Mouse (Mus musculus) forebrain, embryonic 12.5 days (tissue): ENCODE results near the gene Astl. TPM values are rescaled to one million over a fixed set of nuclear protein-coding genes. Genes with fewer than 3 reads are reported as not detected.

Experiments used
- ATAC-seq: fragments of 200-750 bp; cut with Nextera tagmentation; 2 replicates; pipeline ENCODE4 v1.8.0; 2017; ENCODE audit warnings: moderate TSS enrichment; ENCODE audit not compliant: low FRiP score
- H3K27ac ChIP-seq: fragments of 300-500 bp; sonication (generic); 2 replicates; pipeline ENCODE4 v1.5.1; 2016; ENCODE audit warnings: mild to moderate bottlenecking
- H3K27me3 ChIP-seq: fragments of 300-500 bp; sonication (generic); 2 replicates; pipeline ENCODE4 v1.6.1; 2016; ENCODE audit warnings: mild to moderate bottlenecking
- H3K36me3 ChIP-seq: fragments of 300-500 bp; sonication (generic); replicated peaks from 2 replicates; pipeline ENCODE4 v1.6.1; 2016; ENCODE audit warnings: mild to moderate bottlenecking
- H3K4me1 ChIP-seq: fragments of 300-500 bp; sonication (generic); 2 replicates; pipeline ENCODE4 v1.6.1; 2016
- H3K4me2 ChIP-seq: fragments of 300-500 bp; sonication (generic); 2 replicates; pipeline ENCODE4 v1.6.1; 2016; ENCODE audit warnings: mild to moderate bottlenecking, moderate library complexity
- H3K4me3 ChIP-seq: fragments of 300-500 bp; sonication (generic); replicated peaks from 2 replicates; pipeline ENCODE4 v1.5.1; 2016; ENCODE audit warnings: mild to moderate bottlenecking
- H3K9ac ChIP-seq: fragments of 300-500 bp; sonication (generic); 2 replicates; pipeline ENCODE4 v1.6.1; 2016; ENCODE audit warnings: mild to moderate bottlenecking
- H3K9me3 ChIP-seq: fragments of 300-500 bp; sonication (generic); 2 replicates; pipeline ENCODE4 v1.6.1; 2016
- WGBS: fragments of 180-500 bp; shearing (Covaris S2); methylation state at CpG from one replicate; pipeline ENCODE4 v1.1.7; 2016; 5-methylcytosine and 5-hydroxymethylcytosine counted together
- polyA plus RNA-seq: library from polyadenylated mRNA; unstranded; fragments of >200 nt; fragmentation: Nextera tagmentation; extraction: Ambion mirVana; gene quantifications from 2 replicates; pipeline ENCODE4 v1.2.1, GENCODE M21; 2016

Gene Astl
- polyA plus RNA-seq, 1 experiment from 2014 or later: not detected

DNA sequence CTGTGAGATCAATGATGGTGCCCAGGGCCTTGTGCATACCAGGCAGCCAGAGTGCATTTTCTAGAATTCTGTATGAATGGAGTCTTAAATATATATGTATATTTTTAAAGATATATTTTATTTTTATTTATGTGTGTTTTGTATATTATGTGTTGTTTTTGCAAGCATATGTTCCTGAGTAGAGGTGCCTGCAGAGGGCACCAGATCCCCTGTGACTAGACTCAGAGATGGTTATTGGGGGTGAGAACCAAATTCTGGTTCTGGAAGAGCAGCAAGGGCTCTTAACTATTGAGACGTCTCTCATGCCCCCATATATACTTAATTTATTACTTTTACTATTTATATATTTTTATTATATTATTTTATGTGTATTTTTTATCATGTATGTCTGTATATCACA, 27.2 kb upstream of the Astl start:
- H3K9me3 ChIP-seq: no peaks in the 10 kb centered on the region
- no peaks in the 10 kb centered on the region for H3K36me3 ChIP-seq
- no peak overlapping the region for H3K27ac ChIP-seq
- no peak for ATAC-seq
- no peak overlapping the region for H3K9ac ChIP-seq
- no peak overlapping the region for H3K4me3 ChIP-seq
- H3K4me2 ChIP-seq: no peak overlapping the region
- H3K4me1 ChIP-seq: no peaks in the 10 kb centered on the region
- no peaks in the 10 kb centered on the region for H3K27me3 ChIP-seq
- WGBS: 78% methylated on average over 1 of the region's 1 CpGs

DNA sequence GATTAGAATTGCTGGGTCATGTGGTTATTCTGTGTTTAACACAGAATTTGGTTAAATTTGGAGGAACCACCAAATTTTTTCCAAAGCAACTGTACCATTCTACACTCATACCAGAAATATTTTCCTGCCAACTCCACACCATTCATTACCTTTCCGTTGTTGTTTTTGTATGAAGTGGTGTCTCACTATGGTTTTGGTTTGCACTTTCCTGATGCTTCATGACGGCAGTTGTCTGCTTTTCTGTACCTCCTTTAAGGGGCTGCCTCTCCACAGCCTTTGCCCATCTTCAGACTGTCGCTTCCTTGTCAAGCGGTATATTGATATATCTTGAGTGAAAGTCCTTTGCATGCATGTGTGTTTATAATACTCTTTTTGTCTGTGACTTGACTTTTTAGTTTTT, 25.6 kb upstream of the Astl start:
- H3K27ac ChIP-seq: no peak overlapping the region
- no peaks in the 10 kb centered on the region for H3K4me1 ChIP-seq
- WGBS: 95% methylated on average over 4 of the region's 4 CpGs
- no peaks in the 10 kb centered on the region for H3K9me3 ChIP-seq
- no peaks in the 10 kb centered on the region for H3K27me3 ChIP-seq
- no peak overlapping the region for H3K4me3 ChIP-seq
- ATAC-seq: no peak
- H3K9ac ChIP-seq: no peak overlapping the region
- H3K36me3 ChIP-seq: no peaks in the 10 kb centered on the region
- H3K4me2 ChIP-seq: no peak overlapping the region

DNA sequence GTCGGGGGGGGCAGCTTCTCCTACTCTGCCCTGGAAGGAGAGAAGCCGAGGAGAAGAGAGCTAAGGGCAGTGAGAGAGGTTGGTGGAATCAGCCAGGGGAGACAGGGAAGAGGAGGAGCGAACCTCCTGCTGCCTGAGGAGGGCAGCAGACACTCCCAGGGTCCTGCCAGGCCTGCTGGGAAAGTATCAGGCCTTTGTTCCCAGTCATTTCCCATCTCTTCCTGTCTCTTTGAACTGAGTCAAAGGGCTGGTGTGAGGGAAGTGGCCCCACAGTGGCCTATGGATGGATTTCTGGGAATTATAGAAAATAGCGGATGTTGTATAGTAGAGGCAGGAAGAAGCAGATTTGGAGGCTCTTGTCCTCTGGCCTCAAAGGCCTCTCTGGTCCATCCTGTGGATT, 24.6 kb upstream of the Astl start:
- Histone ChIP-seq H3K9ac (no peak overlapping the region), H3K4me3 (no peak overlapping the region), H3K4me2 (no peak overlapping the region), H3K27ac (no peak overlapping the region), H3K27me3 (no peaks in the 10 kb centered on the region), H3K9me3 (no peaks in the 10 kb centered on the region), H3K4me1 (no peaks in the 10 kb centered on the region), H3K36me3 (no peaks in the 10 kb centered on the region)
- ATAC-seq: no peak
- 55% methylated on average over 4 of the region's 4 CpGs for WGBS

DNA sequence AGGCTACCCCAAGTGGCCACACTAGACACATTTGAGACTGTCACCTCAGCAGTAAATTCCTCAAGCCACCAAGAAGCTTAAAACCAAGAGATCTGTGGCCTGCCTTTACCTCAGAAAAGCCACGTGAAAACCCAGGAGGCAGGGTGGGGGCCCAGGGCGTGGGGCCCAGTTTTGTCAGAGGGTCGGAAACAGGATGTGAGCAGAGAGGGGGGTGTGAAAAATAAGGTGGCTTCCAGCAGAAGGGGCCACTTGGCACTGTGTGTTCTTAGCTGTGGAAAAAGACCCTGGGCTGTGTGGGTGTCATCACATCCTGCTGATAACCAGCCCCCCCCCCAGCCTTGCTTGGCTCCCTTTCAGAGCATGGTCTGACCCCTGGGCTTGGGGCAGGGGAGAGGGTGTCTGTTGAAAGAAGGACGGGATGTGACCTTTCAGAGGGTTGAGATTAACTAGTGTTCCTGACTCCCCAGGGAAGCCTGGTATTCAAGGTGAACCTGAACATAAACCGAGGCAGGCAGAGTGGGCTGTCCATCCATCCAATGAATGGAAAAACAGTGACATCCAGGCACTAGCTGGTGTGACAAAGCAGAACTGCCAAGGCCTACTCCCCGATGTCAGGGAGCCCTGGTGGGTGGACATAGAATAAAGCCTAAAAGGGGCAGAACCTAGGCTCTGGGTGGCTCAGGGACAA, 23.8 kb upstream of the Astl start:
- Histone ChIP-seq H3K27me3 (no peaks in the 10 kb centered on the region; the same call in 1 of the 2 replicates), H3K4me3 (no peak overlapping the region), H3K9ac (no peak overlapping the region), H3K27ac (no peak overlapping the region), H3K4me2 (no peak overlapping the region), H3K36me3 (no peaks in the 10 kb centered on the region), H3K4me1 (no peaks in the 10 kb centered on the region), H3K9me3 (no peaks in the 10 kb centered on the region)
- ATAC-seq: no peak
- WGBS: 84% methylated on average over 6 of the region's 6 CpGs

GRCm38 (mm10) chr2:127315155-127315470, 23.3 kb upstream of the Astl start:
- H3K4me3 ChIP-seq: no peak overlapping the region
- ATAC-seq: no peak
- no peaks in the 10 kb centered on the region for H3K9me3 ChIP-seq
- H3K4me2 ChIP-seq: no peak overlapping the region
- WGBS: 93% methylated on average over 1 of the region's 1 CpGs
- H3K4me1 ChIP-seq: no peaks in the 10 kb centered on the region
- H3K27me3 ChIP-seq: no peaks in the 10 kb centered on the region; the same call in 1 of the 2 replicates
- H3K36me3 ChIP-seq: no peaks in the 10 kb centered on the region
- H3K9ac ChIP-seq: no peak overlapping the region
- H3K27ac ChIP-seq: no peak overlapping the region

DNA sequence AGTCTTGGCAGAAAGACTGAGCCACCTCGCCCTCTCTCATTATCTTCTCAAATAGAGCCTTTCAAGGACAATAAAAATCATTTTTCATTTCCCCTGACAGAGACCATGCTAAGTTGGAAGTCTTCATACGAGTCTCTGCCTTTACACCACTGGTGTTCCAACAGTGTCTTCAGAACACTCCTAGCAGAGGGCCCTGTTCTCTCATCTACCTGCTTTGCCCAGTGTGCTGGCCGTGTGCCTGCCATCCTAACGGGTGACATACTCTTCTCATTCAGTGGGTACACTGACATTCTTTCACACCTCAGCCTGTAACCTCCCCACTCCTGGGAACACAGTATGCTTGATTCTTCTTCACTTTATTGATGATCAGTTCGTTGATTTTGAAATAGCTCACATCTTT, 22.0 kb upstream of the Astl start:
- no peak overlapping the region for H3K4me2 ChIP-seq
- H3K4me1 ChIP-seq: no peaks in the 10 kb centered on the region
- 81% methylated on average over 5 of the region's 5 CpGs for WGBS
- H3K9ac ChIP-seq: no peak overlapping the region
- H3K27me3 ChIP-seq: no peaks in the 10 kb centered on the region; the same call in 1 of the 2 replicates
- no peak overlapping the region for H3K4me3 ChIP-seq
- H3K9me3 ChIP-seq: no peaks in the 10 kb centered on the region
- no peak overlapping the region for H3K27ac ChIP-seq
- ATAC-seq: no peak
- H3K36me3 ChIP-seq: no peaks in the 10 kb centered on the region

- Histone ChIP-seq H3K9me3 (no peaks in the 10 kb centered on the region), H3K4me2 (no peak overlapping the region), H3K27me3 (no peaks in the 10 kb centered on the region; the same call in 1 of the 2 replicates), H3K4me1 (no peaks in the 10 kb centered on the region), H3K9ac (no peak overlapping the region), H3K36me3 (no peaks in the 10 kb centered on the region), H3K27ac (no peak overlapping the region), H3K4me3 (no peak overlapping the region)
- no peak for ATAC-seq
- 86% methylated on average over 4 of the region's 4 CpGs for WGBS
Measured at GRCm38 (mm10) chr2:127318136-127318535, 20.3 kb upstream of the Astl start.

DNA sequence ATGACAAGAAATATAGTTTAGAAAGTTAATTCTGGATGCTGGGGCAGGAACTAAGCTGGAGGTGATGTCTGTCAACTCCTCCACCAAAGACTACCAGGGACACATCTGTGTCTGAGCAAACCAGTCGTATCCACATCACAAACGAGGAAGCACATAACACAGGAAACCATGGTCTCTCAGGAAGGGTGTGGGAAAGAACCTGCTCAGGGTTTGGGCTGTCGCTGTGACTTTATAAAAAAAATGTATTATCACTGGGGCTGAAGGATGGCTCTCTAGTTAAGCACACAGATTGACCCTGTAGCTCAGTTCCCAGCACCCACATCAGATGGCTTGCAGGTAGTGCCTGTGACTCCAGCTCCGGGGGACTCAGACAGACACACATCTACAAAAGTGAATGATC, 19.4 kb upstream of the Astl start:
- no peak for ATAC-seq
- Histone ChIP-seq H3K9ac (no peak overlapping the region), H3K4me2 (no peak overlapping the region), H3K4me1 (no peaks in the 10 kb centered on the region), H3K36me3 (no peaks in the 10 kb centered on the region), H3K27me3 (no peaks in the 10 kb centered on the region; the same call in 1 of the 2 replicates), H3K9me3 (no peaks in the 10 kb centered on the region), H3K27ac (no peak overlapping the region), H3K4me3 (no peak overlapping the region)
- 78% methylated on average over 4 of the region's 4 CpGs for WGBS

DNA sequence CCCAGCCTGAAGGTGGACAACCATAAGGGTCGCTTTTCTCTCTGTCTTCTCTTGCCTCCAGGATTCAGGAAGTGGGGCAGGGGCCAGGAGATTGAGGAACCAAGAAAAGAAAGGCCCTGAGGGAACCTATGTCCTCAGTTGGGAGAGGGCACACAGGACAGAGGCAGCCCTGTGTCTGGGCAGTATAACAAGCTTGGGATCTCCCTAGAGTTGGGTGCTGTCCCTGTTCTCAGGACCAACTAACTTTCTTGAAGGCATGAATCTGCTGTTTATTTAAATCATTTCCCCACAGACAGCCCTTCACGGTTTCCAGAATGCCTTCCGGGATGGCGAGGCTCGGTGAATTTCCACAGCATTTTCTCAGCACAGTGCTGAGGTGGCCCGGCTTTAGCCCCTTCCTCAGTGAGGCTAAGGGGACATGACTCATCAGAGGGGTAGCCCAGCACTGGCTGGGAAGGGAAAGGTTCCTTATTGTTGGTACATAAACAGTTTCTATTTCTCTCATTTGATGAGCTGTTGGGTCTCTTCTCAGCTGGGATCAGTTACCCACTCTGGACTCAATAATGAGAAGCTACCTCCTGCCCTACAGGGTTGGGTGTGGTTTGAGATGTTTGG, 15.7 kb upstream of the Astl start:
- H3K4me3 ChIP-seq: no peak overlapping the region
- WGBS: 82% methylated on average over 6 of the region's 6 CpGs
- H3K9me3 ChIP-seq: no peaks in the 10 kb centered on the region
- no peaks in the 10 kb centered on the region; the same call in 1 of the 2 replicates for H3K27me3 ChIP-seq
- H3K4me1 ChIP-seq: no peaks in the 10 kb centered on the region
- H3K27ac ChIP-seq: no peak overlapping the region
- no peak overlapping the region for H3K4me2 ChIP-seq
- ATAC-seq: no peak
- no peaks in the 10 kb centered on the region for H3K36me3 ChIP-seq
- no peak overlapping the region for H3K9ac ChIP-seq

DNA sequence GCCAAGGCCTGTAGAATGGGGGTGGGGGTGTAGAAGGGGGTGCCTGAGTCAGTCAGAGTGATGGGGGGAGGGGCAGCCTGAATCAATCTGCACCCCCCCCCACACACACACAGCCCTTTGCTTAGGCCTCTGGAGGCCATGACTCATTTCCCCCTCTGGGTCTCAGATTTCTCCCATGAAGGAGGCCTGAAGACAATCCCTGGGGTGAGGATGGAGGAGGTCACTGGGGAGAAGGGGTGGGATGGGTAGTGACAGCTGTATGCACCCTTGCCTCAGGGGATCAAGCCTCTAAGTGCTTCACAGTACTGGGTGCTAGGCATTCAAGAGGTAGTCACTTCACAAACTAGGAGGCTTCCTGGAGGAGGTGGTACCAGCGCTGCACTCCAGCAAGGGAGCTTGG, 14.8 kb upstream of the Astl start:
- ATAC-seq: no peak
- no peak overlapping the region for H3K27ac ChIP-seq
- H3K4me1 ChIP-seq: no peaks in the 10 kb centered on the region
- H3K9me3 ChIP-seq: no peaks in the 10 kb centered on the region
- no peaks in the 10 kb centered on the region for H3K36me3 ChIP-seq
- WGBS: 95% methylated on average over 1 of the region's 1 CpGs
- no peak overlapping the region for H3K4me3 ChIP-seq
- H3K9ac ChIP-seq: no peak overlapping the region
- no peak overlapping the region for H3K4me2 ChIP-seq
- peaks cover under 1% of the 10 kb centered on the region; the same call in 1 of the 2 replicates for H3K27me3 ChIP-seq

GRCm38 (mm10) chr2:127324456-127324855, 14.0 kb upstream of the Astl start:
- H3K4me2 ChIP-seq: no peak overlapping the region
- 80% methylated on average over 7 of the region's 7 CpGs for WGBS
- peaks cover 4% of the 10 kb centered on the region; the same call in 1 of the 2 replicates for H3K27me3 ChIP-seq
- no peaks in the 10 kb centered on the region for H3K36me3 ChIP-seq
- H3K4me1 ChIP-seq: no peaks in the 10 kb centered on the region
- H3K27ac ChIP-seq: no peak overlapping the region
- no peak overlapping the region for H3K9ac ChIP-seq
- no peak for ATAC-seq
- no peaks in the 10 kb centered on the region for H3K9me3 ChIP-seq
- no peak overlapping the region for H3K4me3 ChIP-seq

- H3K4me3 ChIP-seq: no peak overlapping the region
- H3K27ac ChIP-seq: no peak overlapping the region
- peaks cover 10% of the 10 kb centered on the region; the same call in 1 of the 2 replicates for H3K27me3 ChIP-seq
- H3K9me3 ChIP-seq: no peaks in the 10 kb centered on the region
- ATAC-seq: no peak
- H3K4me1 ChIP-seq: no peaks in the 10 kb centered on the region
- WGBS: 81% methylated on average over 12 of the region's 12 CpGs
- no peaks in the 10 kb centered on the region for H3K36me3 ChIP-seq
- H3K9ac ChIP-seq: no peak overlapping the region
- no peak overlapping the region for H3K4me2 ChIP-seq
Measured at GRCm38 (mm10) chr2:127328090-127328851, 10.2 kb upstream of the Astl start.
